Mouse (Mus musculus) Patski (cell line): Measurements from ENCODE around the gene Nphp1. TPM values are rescaled to one million over a fixed set of nuclear protein-coding genes. Genes with fewer than 3 reads are reported as not detected.

Experiments used
- ATAC-seq: fragments of 100-300 bp; one replicate; pipeline ENCODE4 v1.8.0; 2021
- CTCF ChIA-PET: fragments of 350-600 bp; sonication (Branson Sonifier 250); formaldehyde crosslinking; loops from one replicate; lab custom pipeline; 2022; ENCODE audit warnings: inconsistent platforms; lab: Charles Lee
- POLR2A ChIA-PET: fragments of 350-600 bp; sonication (Branson Sonifier 250); formaldehyde crosslinking; loops from one replicate; lab custom pipeline; 2022; ENCODE audit warnings: antibody characterized with exemption, inconsistent platforms; lab: Charles Lee
- DNase-seq: peaks from one replicate; pipeline ENCODE4 v3.0.0-alpha.2; 2011; ENCODE audit warnings: low read depth, low spot score
- H3K27me3 ChIP-seq: fragments of 371-371 bp; one replicate; pipeline ENCODE4 v1.5.1; 2021
- CTCF ChIP-seq: fragments of 100-300 bp; IDR thresholded peaks from one replicate; pipeline ENCODE4 v1.5.1; 2021
- in situ Hi-C: fragments of 300-500 bp; cut with MboI; formaldehyde crosslinking; loops from 3 replicates; pipeline ENCODE4 v1.11.1; 2018; ENCODE audit warnings: low pct_unique_long_range_greater_than_20kb, mixed read lengths
- polyA plus RNA-seq: library from polyadenylated mRNA; unstranded; gene quantifications from one replicate; pipeline ENCODE4 v1.2.3, GENCODE M21; 2021

Nphp1 gene
- polyA plus RNA-seq, 1 experiment from 2014 or later, result 58.5 TPM

GRCm38 (mm10) chr2:127728661-127729450 is 59.8 kb downstream of the Nphp1 start:
- CTCF ChIA-PET, result no interaction called here
- POLR2A ChIA-PET, result no interaction called here
- TF ChIP-seq CTCF, result no peak
- in situ Hi-C loops, result no loop called here
- DNase-seq, result no peak
- no peak for ATAC-seq
- no peaks in the 10 kb centered on the region for H3K27me3 ChIP-seq

DNA sequence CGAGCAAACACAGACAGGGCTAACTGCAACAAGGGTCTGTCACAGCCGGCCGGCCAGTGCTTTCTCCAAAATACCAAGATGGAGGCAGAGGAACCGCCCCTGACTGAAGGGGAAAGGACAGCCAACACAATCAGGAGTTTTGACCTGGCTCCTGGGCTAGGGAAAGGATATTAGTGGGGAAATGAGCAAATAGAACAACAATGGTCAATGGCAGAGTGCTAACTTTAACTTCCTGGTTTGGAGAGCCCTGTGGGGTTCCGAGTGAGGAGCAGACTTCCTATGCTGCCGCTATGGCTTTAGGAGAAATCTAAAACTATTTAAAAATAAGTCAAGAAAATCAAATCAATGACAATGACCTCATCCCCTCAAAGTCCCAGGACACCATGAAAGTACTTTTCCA is 60.6 kb downstream of the Nphp1 start:
- no peak for DNase-seq
- POLR2A ChIA-PET, result no interaction called here
- no peak for ATAC-seq
- TF ChIP-seq CTCF, result no peak
- no peaks in the 10 kb centered on the region for H3K27me3 ChIP-seq
- in situ Hi-C loops, result no loop called here
- CTCF ChIA-PET, result no interaction called here

GRCm38 (mm10) chr2:127723193-127723592 is 65.5 kb downstream of the Nphp1 start:
- H3K27me3 ChIP-seq, result no peaks in the 10 kb centered on the region
- ATAC-seq, result no peak
- in situ Hi-C loops, result no loop called here
- DNase-seq, result no peak
- CTCF ChIA-PET, result no interaction called here
- no peak for TF ChIP-seq CTCF
- POLR2A ChIA-PET, result no interaction called here

DNA sequence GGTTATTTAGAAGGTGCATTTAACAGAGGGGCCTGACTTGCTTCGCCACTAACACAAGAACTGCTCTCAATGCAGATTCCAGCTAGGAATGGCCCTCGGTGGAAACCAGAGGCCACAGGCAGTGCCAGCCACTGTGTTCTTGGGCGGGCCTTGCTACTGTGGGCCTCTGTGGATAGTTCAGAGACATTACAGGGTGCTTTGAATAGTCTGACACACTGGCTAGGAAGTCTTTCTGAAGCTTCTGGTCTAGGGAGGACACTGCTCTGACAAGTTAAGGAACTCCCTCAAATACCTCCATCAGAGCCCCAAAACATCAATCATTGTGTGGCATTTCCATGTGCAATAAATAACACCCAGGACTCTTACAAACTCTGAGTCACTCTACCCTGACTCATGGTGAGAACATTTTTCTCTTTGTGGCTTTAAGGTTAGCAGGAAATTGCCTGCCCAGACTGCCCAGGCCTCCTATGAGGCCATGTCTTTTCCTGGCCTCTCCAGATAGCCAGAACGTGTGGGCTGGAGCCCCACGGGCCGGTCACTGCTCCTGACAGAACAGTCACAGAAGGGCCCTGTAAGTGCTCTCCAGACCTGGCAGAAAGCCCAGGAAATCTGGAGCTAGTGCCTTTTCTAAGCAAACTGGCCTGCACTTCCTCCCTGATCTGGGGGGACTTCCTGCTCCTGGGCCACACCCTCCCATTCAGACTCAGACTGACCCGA is 66.4 kb downstream of the Nphp1 start:
- DNase-seq (peak; percentile 86), ATAC-seq (peak; percentile 95)
- POLR2A ChIA-PET, result no interaction called here
- TF ChIP-seq CTCF, result no peak
- CTCF ChIA-PET, result no interaction called here
- in situ Hi-C loops, result no loop called here
- no peaks in the 10 kb centered on the region for H3K27me3 ChIP-seq

- in situ Hi-C loops, result no loop called here
- ATAC-seq (no peak), DNase-seq (no peak)
- ChIA-PET CTCF (interaction anchor here (1.3 kb wide), 1 partner anchor 108 kb away, joined by 3 read pairs; no protein-coding TSS in a partner anchor), POLR2A (no interaction called here)
- H3K27me3 ChIP-seq, result no peaks in the 10 kb centered on the region
- no peak for TF ChIP-seq CTCF
Observed at GRCm38 (mm10) chr2:127718839-127719468, 69.7 kb downstream of the Nphp1 start.

- peaks cover 9% of the 10 kb centered on the region for H3K27me3 ChIP-seq
- in situ Hi-C loops, result no loop called here
- TF ChIP-seq CTCF, result no peak
- CTCF ChIA-PET, result interaction anchor here (1.1 kb wide), 1 partner anchor 10 kb away, joined by 3 read pairs; no protein-coding TSS in a partner anchor
- DNase-seq (no peak), ATAC-seq (no peak)
- POLR2A ChIA-PET, result no interaction called here
Observed at GRCm38 (mm10) chr2:127714726-127715125, 74.0 kb downstream of the Nphp1 start.

- H3K27me3 ChIP-seq, result peaks cover 9% of the 10 kb centered on the region
- ATAC-seq (no peak), DNase-seq (no peak)
- ChIA-PET CTCF (no interaction called here), POLR2A (no interaction called here)
- in situ Hi-C loops, result no loop called here
- no peak for TF ChIP-seq CTCF
Observed at GRCm38 (mm10) chr2:127708792-127709191, 79.9 kb downstream of the Nphp1 start.

- CTCF ChIA-PET, result no interaction called here
- in situ Hi-C loops, result no loop called here
Observed at GRCm38 (mm10) chr2:127708060-127708459, 80.6 kb downstream of the Nphp1 start.

GRCm38 (mm10) chr2:127705267-127705666 is 83.4 kb downstream of the Nphp1 start:
- ATAC-seq, result no peak
- no peak for DNase-seq
- ChIA-PET POLR2A (no interaction called here), CTCF (no interaction called here)
- no peaks in the 10 kb centered on the region for H3K27me3 ChIP-seq
- in situ Hi-C loops, result no loop called here
- no peak for TF ChIP-seq CTCF

More at GRCm38 (mm10) chr2:127708060-127708459, 80.6 kb downstream of the Nphp1 start:
- DNase-seq, result no peak
- H3K27me3 ChIP-seq, result peaks cover 9% of the 10 kb centered on the region
- POLR2A ChIA-PET, result no interaction called here
- ATAC-seq, result no peak
- TF ChIP-seq CTCF, result no peak

Other genes starting within 250 kb of the Nphp1 start
- not detected for gene Prom2, start 247.4 kb downstream of the Nphp1 start, polyA plus RNA-seq
- gene Zfp661, start 201.8 kb downstream of the Nphp1 start, polyA plus RNA-seq, result 3.8 TPM
- gene Mrps5, start 201.7 kb downstream of the Nphp1 start, polyA plus RNA-seq, result 87.4 TPM
- 1.1 TPM for gene Mal, start 132.2 kb downstream of the Nphp1 start, polyA plus RNA-seq
- 0.05 TPM for gene Mall, start 59.0 kb downstream of the Nphp1 start, polyA plus RNA-seq
- 34.9 TPM for gene Mtln, start 3.6 kb upstream of the Nphp1 start, polyA plus RNA-seq
- 23.7 TPM for gene Bub1, start 43.0 kb upstream of the Nphp1 start, polyA plus RNA-seq
- gene Acoxl, start 50.0 kb upstream of the Nphp1 start, polyA plus RNA-seq, result 0.03 TPM